Mouse (Mus musculus) bone marrow, adult 2 months (tissue): ENCODE measurements around the gene Dok5. TPM values are rescaled to one million over a fixed set of nuclear protein-coding genes. Genes with fewer than 3 reads are reported as not detected.

Experiments used
- H3K27ac ChIP-seq: fragments of 200-500 bp; 2 replicates; pipeline ENCODE4 v1.5.1; 2012; ENCODE audit warnings: low read depth, mild to moderate bottlenecking, control low read depth, inconsistent platforms, low read length; ENCODE audit not compliant: control insufficient read depth, poor library complexity, insufficient read depth
- H3K4me1 ChIP-seq: fragments of 200-500 bp; 2 replicates; pipeline ENCODE4 v1.6.1; 2011; ENCODE audit warnings: low read length; ENCODE audit not compliant: control insufficient read depth, insufficient read depth
- H3K4me3 ChIP-seq: fragments of 200-500 bp; replicated peaks from 2 replicates; pipeline ENCODE3; 2011; ENCODE audit warnings: mild to moderate bottlenecking, low read depth, low read length, control low read depth; ENCODE audit not compliant: control insufficient read depth
- CTCF ChIP-seq: fragments of 200-500 bp; IDR thresholded peaks from 2 replicates; pipeline ENCODE4 v1.5.1; 2011; ENCODE audit warnings: low read length, control low read depth; ENCODE audit not compliant: control insufficient read depth, insufficient read depth
- POLR2A ChIP-seq: fragments of 200-500 bp; IDR thresholded peaks from 2 replicates; pipeline ENCODE4 v1.6.1; 2011; ENCODE audit warnings: low read depth, mild to moderate bottlenecking, control low read depth, low read length, borderline replicate concordance; ENCODE audit not compliant: control insufficient read depth
- WGBS: fragments of 180-500 bp; shearing (Covaris S2); methylation state at CpG from one replicate; pipeline ENCODE4 v1.1.7; 2018; 5-methylcytosine and 5-hydroxymethylcytosine counted together
- polyA plus RNA-seq: library from polyadenylated mRNA; stranded (reverse); fragments of >200 nt; gene quantifications from 2 replicates; pipeline ENCODE4 v1.2.4, GENCODE M21; 2011; ENCODE audit warnings: low replicate concordance; ENCODE audit not compliant: missing spikeins, insufficient read depth, insufficient read length

Gene Dok5
- polyA plus RNA-seq, 1 experiment: not detected

DNA sequence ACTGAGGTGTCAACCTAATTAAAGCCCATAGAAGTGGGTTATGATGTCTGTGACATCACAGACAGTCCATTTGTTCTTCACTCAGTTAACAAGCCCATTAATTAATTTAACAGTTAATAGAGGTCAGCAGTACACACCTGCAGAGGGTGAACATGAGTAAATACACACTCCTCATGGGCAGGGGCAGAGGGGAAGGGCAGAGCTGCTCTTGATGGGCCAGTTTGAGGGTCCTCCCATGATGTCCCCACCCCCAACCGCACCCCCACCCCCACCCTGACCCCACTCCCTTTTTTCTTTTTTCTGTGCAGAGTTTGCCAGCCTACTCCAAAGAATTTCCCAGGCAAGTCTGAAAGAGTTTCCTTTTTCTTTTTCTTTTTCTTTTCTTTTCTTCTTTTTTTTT, 39.9 kb downstream of the Dok5 start:
- WGBS: 30% methylated on average over 1 of the region's 1 CpGs
- Histone ChIP-seq H3K4me3 (no peak overlapping the region), H3K27ac (no peak overlapping the region), H3K4me1 (no peaks in the 10 kb centered on the region)
- no peak for TF ChIP-seq POLR2A
- no peak for TF ChIP-seq CTCF

DNA sequence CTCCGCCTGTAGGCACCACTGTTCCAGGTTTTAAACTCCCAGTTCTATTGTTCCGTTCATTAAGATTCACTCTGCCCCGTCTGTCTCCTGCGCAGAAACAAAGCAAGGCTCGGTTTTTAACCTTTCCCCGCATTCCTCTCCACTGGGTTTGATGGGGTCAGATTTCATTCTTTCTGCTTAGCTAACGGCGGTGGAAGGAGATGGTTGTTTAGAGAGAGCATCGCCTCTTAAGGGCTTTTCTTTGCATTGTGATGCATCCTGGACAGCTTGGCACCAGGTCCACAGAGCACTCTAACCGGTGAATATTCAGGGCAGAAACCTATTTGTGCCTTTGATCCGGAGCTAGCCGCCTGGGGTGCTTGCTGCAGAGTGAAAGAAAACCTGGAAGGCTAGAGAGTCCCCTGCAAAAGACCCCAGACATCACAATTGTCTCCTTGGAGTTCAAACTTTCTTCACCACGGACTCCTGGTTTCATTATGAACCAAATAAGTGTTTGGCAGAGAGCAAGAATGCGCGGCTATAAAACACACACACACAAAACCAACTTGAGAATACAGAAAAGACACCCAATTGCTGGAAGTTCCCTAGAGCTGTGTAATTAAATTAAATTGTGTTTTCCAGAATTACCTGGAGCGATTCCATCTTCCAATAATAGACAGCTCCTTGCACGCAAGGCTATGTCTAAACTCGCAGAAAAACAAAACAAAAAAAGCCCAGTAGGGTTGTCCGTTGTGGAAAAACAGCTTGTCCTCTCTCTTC, 40.7 kb downstream of the Dok5 start:
- no peak overlapping the region for H3K27ac ChIP-seq
- no peaks in the 10 kb centered on the region for H3K4me1 ChIP-seq
- no peak overlapping the region for H3K4me3 ChIP-seq
- WGBS: 18% methylated on average over 19 of the region's 19 CpGs
- no peak for TF ChIP-seq POLR2A
- TF ChIP-seq CTCF: no peak

DNA sequence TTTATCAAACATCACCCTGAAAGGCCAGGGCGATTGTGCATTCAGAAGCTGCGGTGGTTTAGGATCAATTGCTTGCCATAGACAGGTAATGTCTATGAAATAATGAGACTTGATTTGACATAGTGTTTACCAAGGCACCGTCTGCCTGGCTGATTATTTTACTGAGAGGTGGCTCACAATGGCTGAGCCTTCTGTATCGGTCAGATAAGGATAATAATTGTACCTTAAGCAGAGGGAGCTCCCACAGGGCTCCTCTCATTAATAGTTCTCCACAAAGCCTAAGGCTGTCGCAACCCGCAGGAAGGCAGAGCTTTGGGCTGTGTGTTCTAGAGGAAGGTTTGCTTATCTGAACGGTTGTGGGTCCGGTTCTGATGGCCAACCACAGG, 41.3 kb downstream of the Dok5 start:
- 40% methylated on average over 8 of the region's 8 CpGs for WGBS
- no peak overlapping the region for H3K27ac ChIP-seq
- no peak for TF ChIP-seq POLR2A
- no peak for TF ChIP-seq CTCF
- H3K4me3 ChIP-seq: no peak overlapping the region
- H3K4me1 ChIP-seq: no peaks in the 10 kb centered on the region

DNA sequence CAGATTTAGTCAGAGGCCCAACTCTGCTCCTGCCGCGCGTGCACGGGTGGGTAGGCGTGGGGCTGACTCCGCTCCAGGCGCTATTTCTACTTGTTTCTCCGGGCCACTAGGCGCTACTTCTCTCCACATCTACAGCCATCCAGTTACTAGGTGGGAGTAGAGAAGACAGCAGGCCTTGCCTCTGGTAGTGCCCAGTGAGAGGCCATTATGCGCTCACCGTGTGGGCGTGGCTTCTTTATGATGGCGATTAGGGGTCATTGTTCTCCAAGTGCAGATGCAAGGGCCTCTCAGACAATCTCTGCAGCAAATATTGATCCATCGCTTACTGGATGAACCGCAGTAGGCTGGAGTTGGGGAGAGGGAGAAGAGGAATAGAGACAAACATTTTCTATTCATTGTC, 44.0 kb downstream of the Dok5 start:
- Histone ChIP-seq H3K4me3 (no peak overlapping the region), H3K4me1 (no peaks in the 10 kb centered on the region), H3K27ac (no peak overlapping the region)
- 90% methylated on average over 15 of the region's 15 CpGs for WGBS
- TF ChIP-seq POLR2A (no peak), CTCF (no peak)

DNA sequence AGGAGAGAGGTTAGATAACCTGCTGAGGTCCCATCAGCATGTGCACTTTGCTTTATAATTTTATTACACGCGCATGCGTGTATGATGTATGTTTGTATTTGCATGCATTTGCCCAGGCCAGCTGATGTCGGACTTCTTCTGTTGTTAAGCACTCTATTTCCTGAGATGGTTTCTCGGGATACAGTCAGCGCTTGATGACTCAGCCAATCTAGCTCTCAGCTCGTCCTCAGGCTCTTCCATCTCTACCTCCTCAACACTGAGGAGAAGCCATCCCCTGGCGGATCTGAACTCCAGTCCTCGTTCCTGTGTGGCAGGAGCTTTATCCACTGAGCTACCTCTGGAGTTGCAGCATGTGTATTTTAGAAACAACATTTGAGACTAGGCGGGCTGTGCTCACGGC, 44.5 kb downstream of the Dok5 start:
- Histone ChIP-seq H3K4me1 (no peaks in the 10 kb centered on the region), H3K27ac (no peak overlapping the region), H3K4me3 (no peak overlapping the region)
- 80% methylated on average over 11 of the region's 11 CpGs for WGBS
- TF ChIP-seq POLR2A: no peak
- no peak for TF ChIP-seq CTCF

DNA sequence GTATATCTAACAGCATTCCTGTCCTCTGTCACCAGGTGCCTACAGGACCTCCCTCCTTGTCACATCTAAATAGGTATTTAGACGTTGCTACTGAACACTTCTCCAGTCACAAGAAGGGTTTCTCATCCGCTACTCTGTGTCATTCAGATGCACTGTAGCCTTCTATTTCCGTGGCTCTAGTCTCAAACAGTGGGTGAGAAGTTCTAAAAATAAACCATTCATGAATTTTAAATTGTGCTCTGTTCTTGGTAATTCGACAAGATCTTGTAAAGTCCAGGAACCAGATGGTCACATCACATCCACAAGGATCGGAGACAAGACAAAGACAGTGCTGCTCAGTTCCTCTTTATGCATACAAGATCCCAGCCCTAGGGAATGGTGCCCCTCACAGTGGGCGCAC, 46.0 kb downstream of the Dok5 start:
- 67% methylated on average over 6 of the region's 6 CpGs for WGBS
- TF ChIP-seq POLR2A: no peak
- TF ChIP-seq CTCF: no peak
- Histone ChIP-seq H3K27ac (no peak overlapping the region), H3K4me1 (no peaks in the 10 kb centered on the region), H3K4me3 (no peak overlapping the region)

DNA sequence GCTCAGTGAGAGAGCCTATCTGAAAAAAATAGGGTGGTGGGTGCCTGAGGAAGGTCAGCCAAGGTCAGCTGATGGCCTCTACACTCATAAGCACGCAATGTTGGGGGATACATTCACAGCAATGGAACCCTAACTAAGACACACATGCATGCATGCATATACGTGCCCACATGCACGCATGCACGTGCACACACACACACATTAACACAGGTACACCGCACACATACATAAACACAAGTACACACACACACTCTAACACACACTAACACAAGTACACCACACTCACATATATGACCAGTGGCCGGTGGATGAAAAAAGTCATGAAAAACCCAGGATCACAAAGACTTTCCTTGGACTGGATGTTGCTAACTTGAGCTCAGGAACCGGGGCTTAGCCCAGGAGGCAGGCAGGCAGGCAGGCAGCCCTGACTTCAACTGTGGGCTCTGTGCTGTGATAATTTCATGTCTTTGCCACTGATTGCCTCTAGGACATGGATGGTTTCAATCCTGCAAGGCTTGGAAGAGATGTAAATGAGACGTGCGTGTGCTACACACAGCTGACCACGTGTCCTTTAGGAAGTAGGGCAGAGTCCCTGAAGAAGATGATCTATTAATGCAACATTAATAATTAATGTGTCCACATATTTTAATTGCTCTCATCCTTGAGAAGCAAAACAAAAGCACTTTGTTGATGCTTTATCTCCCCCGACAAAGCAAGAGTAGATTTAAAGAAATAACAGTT, 48.6 kb downstream of the Dok5 start:
- no peak overlapping the region for H3K27ac ChIP-seq
- 84% methylated on average over 11 of the region's 11 CpGs for WGBS
- no peak overlapping the region for H3K4me3 ChIP-seq
- TF ChIP-seq CTCF: no peak
- no peak for TF ChIP-seq POLR2A
- no peaks in the 10 kb centered on the region for H3K4me1 ChIP-seq

DNA sequence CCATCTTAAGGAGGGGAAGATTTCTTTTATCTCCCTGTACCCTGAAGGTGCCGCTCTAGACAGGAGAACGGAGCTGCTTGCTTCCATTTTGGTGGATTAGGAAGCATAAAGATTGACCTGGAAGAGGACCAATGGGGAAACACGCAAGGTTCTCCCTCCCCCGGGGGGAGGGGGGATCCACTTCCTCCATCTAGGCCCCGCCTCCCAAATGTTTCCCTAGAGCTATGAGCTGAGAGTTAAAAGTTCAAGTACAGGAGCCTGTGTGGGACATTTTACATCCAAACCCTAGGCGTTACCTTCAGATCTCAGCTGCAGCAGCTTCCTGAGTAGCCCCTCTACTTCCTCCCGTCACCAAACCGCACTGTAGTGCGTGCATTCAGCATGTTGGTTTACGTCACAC, 56.5 kb downstream of the Dok5 start:
- Histone ChIP-seq H3K4me1 (no peaks in the 10 kb centered on the region), H3K27ac (no peak overlapping the region), H3K4me3 (no peak overlapping the region)
- TF ChIP-seq CTCF (no peak), POLR2A (no peak)
- WGBS: 84% methylated on average over 10 of the region's 10 CpGs
